Mouse (Mus musculus) stomach, embryonic 16.5 days (tissue): ENCODE results near the gene Irf2bp1. TPM values are rescaled to one million over a fixed set of nuclear protein-coding genes. Genes with fewer than 3 reads are reported as not detected.

Source experiments
- ATAC-seq: fragments of 200-750 bp; cut with Nextera tagmentation; 2 replicates; pipeline ENCODE4 v1.8.0; 2017; ENCODE audit warnings: moderate number of reproducible peaks, moderate TSS enrichment; ENCODE audit not compliant: insufficient read depth, low FRiP score
- H3K27ac ChIP-seq: fragments of 300-500 bp; sonication (generic); 2 replicates; pipeline ENCODE4 v1.5.1; 2014; ENCODE audit warnings: low read length
- H3K27me3 ChIP-seq: fragments of 300-500 bp; sonication (generic); 2 replicates; pipeline ENCODE4 v1.6.1; 2014; ENCODE audit warnings: low read length, control low read depth, mixed read lengths; ENCODE audit not compliant: control insufficient read depth, insufficient read depth
- H3K36me3 ChIP-seq: fragments of 300-500 bp; sonication (generic); 2 replicates; pipeline ENCODE4 v1.6.1; 2014; ENCODE audit warnings: low read length; ENCODE audit not compliant: control insufficient read depth, insufficient read depth
- H3K4me1 ChIP-seq: fragments of 300-500 bp; sonication (generic); 2 replicates; pipeline ENCODE4 v1.6.1; 2014; ENCODE audit warnings: low read length, control low read depth, mixed read lengths; ENCODE audit not compliant: control insufficient read depth, insufficient read depth
- H3K4me2 ChIP-seq: fragments of 300-500 bp; sonication (generic); 2 replicates; pipeline ENCODE4 v1.6.1; 2014; ENCODE audit warnings: low read depth, low read length, mixed read lengths
- H3K4me3 ChIP-seq: fragments of 300-500 bp; sonication (generic); replicated peaks from 2 replicates; pipeline ENCODE4 v1.5.1; 2014; ENCODE audit warnings: mild to moderate bottlenecking, low read length
- H3K9ac ChIP-seq: fragments of 300-500 bp; sonication (generic); 2 replicates; pipeline ENCODE4 v1.6.1; 2014; ENCODE audit warnings: low read length
- H3K9me3 ChIP-seq: fragments of 300-500 bp; sonication (generic); replicated peaks from 2 replicates; pipeline ENCODE4 v1.6.1; 2016; ENCODE audit warnings: low read length, control low read depth; ENCODE audit not compliant: control insufficient read depth
- WGBS: fragments of 180-500 bp; shearing (Covaris S2); extraction: QIAGEN DNeasy Blood & Tissue Kit; methylation state at CpG from one replicate; pipeline ENCODE4 v1.1.7; 2014; 5-methylcytosine and 5-hydroxymethylcytosine counted together
- polyA plus RNA-seq: library from polyadenylated mRNA; unstranded; fragments of >200 nt; fragmentation: Nextera tagmentation; extraction: Ambion mirVana; gene quantifications from 2 replicates; pipeline ENCODE4 v1.2.1, GENCODE M21; 2015

Irf2bp1 gene
- polyA plus RNA-seq, 1 experiment from 2014 or later: 14.3 TPM

DNA sequence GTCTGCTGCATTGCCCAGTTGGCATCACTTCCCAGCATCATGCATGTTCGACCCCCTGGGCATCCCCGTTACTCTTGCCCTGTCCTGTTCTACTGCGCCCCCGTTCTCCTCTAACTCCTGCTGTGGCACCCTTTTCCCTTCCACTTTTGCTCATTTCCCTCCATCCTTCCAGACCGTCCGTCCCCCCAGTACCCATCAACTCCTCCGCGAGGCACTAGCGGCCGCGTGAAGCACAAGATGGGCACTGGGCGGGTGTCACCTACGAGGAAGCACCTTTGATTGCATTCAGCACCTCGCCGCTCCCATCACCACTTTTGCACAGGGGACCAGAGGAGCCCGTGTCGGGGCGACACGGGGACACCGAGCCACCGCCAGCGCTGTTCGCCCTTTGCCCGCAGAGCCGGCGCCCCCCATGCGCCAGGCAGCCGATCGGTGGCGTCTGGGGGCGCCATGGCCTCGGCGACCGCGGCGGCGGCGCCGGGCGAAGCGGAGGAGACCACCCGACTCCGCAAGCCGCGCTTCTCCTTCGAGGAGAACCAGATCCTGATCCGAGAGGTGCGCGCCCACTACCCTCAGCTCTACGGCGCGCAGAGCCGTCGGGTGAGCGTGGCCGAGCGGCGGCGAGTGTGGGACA is 12.1 kb upstream of the Irf2bp1 start:
- peak overlapping the region; percentile 60 for H3K4me3 ChIP-seq
- no peaks in the 10 kb centered on the region for H3K9me3 ChIP-seq
- peaks cover 19% of the 10 kb centered on the region; the same call in 1 of the 2 replicates for H3K27me3 ChIP-seq
- H3K9ac ChIP-seq: peak overlapping the region; percentile 73
- ATAC-seq: no peak
- H3K27ac ChIP-seq: no peak overlapping the region
- peak overlapping the region; percentile 87 for H3K4me2 ChIP-seq
- H3K4me1 ChIP-seq: peaks cover 18% of the 10 kb centered on the region; the same call in 1 of the 2 replicates
- WGBS: 1% methylated on average over 59 of the region's 59 CpGs
- no peaks in the 10 kb centered on the region for H3K36me3 ChIP-seq

DNA sequence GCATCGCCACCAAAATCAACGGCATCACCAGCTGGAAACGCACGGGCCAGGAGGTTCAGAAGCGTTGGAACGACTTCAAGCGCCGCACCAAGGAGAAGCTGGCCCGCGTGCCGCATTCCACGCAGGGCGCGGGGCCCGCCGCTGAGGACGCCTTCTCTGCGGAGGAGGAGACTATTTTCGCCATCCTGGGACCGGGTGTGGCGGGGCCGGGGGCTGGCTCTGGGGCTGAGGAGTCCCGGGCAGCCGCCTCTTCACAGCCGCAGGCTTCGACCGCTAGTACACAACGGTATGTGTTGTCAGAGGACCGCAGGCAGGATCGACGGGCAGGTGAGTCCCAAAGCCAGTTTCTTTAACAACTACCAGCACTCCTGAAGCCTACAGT is 11.6 kb upstream of the Irf2bp1 start:
- Histone ChIP-seq H3K4me2 (peak overlapping the region; percentile 87), H3K9me3 (no peaks in the 10 kb centered on the region), H3K4me1 (peaks cover 18% of the 10 kb centered on the region; the same call in 1 of the 2 replicates), H3K4me3 (peak overlapping the region; percentile 60), H3K27ac (no peak overlapping the region), H3K36me3 (no peaks in the 10 kb centered on the region), H3K27me3 (peaks cover 19% of the 10 kb centered on the region; the same call in 1 of the 2 replicates), H3K9ac (peak overlapping the region; percentile 73)
- 3% methylated on average over 31 of the region's 31 CpGs for whole genome bisulfite sequencing
- ATAC-seq: no peak

GRCm38 (mm10) chr7:18993036-18993435 is 10.8 kb upstream of the Irf2bp1 start:
- Histone ChIP-seq H3K4me1 (peaks cover 18% of the 10 kb centered on the region; the same call in 1 of the 2 replicates), H3K4me3 (no peak overlapping the region), H3K27me3 (peaks cover 19% of the 10 kb centered on the region; the same call in 1 of the 2 replicates), H3K9me3 (no peaks in the 10 kb centered on the region), H3K9ac (no peak overlapping the region), H3K36me3 (no peaks in the 10 kb centered on the region), H3K4me2 (no peak overlapping the region), H3K27ac (no peak overlapping the region)
- no peak for ATAC-seq
- WGBS: 90% methylated on average over 5 of the region's 5 CpGs

- peaks cover 24% of the 10 kb centered on the region for H3K4me1 ChIP-seq
- no peak overlapping the region for H3K9ac ChIP-seq
- no peaks in the 10 kb centered on the region for H3K27me3 ChIP-seq
- H3K36me3 ChIP-seq: no peaks in the 10 kb centered on the region
- no peaks in the 10 kb centered on the region for H3K9me3 ChIP-seq
- no peak for ATAC-seq
- no peak overlapping the region for H3K4me2 ChIP-seq
- no peak overlapping the region for H3K4me3 ChIP-seq
- no peak overlapping the region for H3K27ac ChIP-seq
- 44% methylated on average over 9 of the region's 9 CpGs for WGBS
Measured at GRCm38 (mm10) chr7:18998835-18999234, 5.0 kb upstream of the Irf2bp1 start.

DNA sequence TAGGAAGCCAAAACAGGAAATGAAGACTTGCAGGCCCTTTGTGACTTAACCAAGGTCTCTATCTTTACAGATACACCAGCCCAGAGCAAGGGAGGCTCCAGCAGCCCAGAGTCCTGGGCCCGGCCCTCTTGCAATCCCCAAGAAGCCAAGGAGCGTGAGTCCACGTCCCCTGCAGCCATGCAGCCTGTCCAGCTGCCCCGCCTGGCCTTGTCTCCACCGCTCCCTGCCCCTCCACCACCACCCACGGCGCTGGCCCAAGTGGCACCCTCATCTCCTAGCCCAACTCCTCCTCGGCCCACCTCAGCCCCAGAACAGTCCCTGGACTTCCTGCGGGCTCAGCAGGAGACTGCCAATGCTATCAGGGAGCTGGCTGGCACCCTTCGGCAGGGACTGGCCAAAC is 3.4 kb upstream of the Irf2bp1 start:
- Histone ChIP-seq H3K27ac (peak overlapping the region; percentile 81; the same call in 1 of the 2 replicates), H3K9ac (peak overlapping the region; percentile 65), H3K9me3 (no peaks in the 10 kb centered on the region), H3K36me3 (peaks cover 5% of the 10 kb centered on the region; the same call in 1 of the 2 replicates), H3K4me1 (peaks cover 29% of the 10 kb centered on the region), H3K4me3 (peak overlapping the region; percentile 40), H3K4me2 (peak overlapping the region; percentile 53), H3K27me3 (no peaks in the 10 kb centered on the region)
- ATAC-seq: no peak
- WGBS: 46% methylated on average over 10 of the region's 10 CpGs

GRCm38 (mm10) chr7:19001066-19001806 is 2.6 kb upstream of the Irf2bp1 start:
- Histone ChIP-seq H3K9ac (peak overlapping the region; percentile 65), H3K4me1 (peaks cover 37% of the 10 kb centered on the region), H3K36me3 (peaks cover 6% of the 10 kb centered on the region; the same call in 1 of the 2 replicates), H3K27ac (peak overlapping the region; percentile 81), H3K27me3 (no peaks in the 10 kb centered on the region), H3K4me3 (peak overlapping the region; percentile 40), H3K4me2 (peak overlapping the region; percentile 53), H3K9me3 (no peaks in the 10 kb centered on the region)
- no peak; the same call in 1 of the 2 replicates for ATAC-seq
- WGBS: 31% methylated on average over 18 of the region's 18 CpGs

GRCm38 (mm10) chr7:19001807-19002085 is 2.1 kb upstream of the Irf2bp1 start:
- Histone ChIP-seq H3K36me3 (peaks cover 6% of the 10 kb centered on the region; the same call in 1 of the 2 replicates), H3K9me3 (no peaks in the 10 kb centered on the region), H3K4me1 (peaks cover 41% of the 10 kb centered on the region), H3K27me3 (no peaks in the 10 kb centered on the region), H3K4me2 (peak overlapping the region; percentile 53; the same call in 1 of the 2 replicates), H3K27ac (peak overlapping the region; percentile 81), H3K4me3 (no peak overlapping the region), H3K9ac (peak overlapping the region; percentile 65; the same call in 1 of the 2 replicates)
- ATAC-seq: no peak
- 57% methylated on average over 3 of the region's 3 CpGs for WGBS

DNA sequence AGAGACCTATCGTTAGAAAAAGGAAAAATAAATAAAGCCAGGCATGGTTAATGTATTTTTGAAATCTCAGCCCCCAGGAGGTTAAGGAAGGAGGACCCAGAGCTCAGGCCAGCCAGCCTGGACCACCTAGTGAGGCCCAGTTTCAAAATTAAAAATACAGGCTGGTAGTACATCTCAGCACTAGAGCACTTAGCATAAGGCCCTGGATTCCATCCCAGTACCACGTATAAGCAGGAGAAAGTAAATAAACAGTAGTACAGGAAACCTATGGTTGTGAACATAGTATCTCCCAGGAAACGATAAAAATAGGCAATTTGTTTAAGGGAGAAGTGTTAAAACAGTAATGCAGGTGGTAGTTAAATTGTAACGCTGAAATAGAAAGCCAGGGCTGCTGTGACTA is 1.7 kb upstream of the Irf2bp1 start:
- Histone ChIP-seq H3K4me2 (peak overlapping the region; percentile 64), H3K27me3 (no peaks in the 10 kb centered on the region), H3K4me1 (peaks cover 44% of the 10 kb centered on the region), H3K4me3 (peak overlapping the region; percentile 46), H3K27ac (peak overlapping the region; percentile 81), H3K36me3 (peaks cover 6% of the 10 kb centered on the region; the same call in 1 of the 2 replicates), H3K9ac (peak overlapping the region; percentile 72), H3K9me3 (no peaks in the 10 kb centered on the region)
- no peak for ATAC-seq
- 13% methylated on average over 4 of the region's 4 CpGs for WGBS

GRCm38 (mm10) chr7:19002848-19003498 is 871 bp upstream of the Irf2bp1 start:
- H3K9ac ChIP-seq: peak overlapping the region; percentile 72
- 2% methylated on average over 17 of the region's 17 CpGs for WGBS
- peak overlapping the region; percentile 46 for H3K4me3 ChIP-seq
- peak overlapping the region; percentile 81 for H3K27ac ChIP-seq
- peaks cover 6% of the 10 kb centered on the region; the same call in 1 of the 2 replicates for H3K36me3 ChIP-seq
- H3K4me1 ChIP-seq: peaks cover 46% of the 10 kb centered on the region
- no peaks in the 10 kb centered on the region for H3K27me3 ChIP-seq
- no peaks in the 10 kb centered on the region for H3K9me3 ChIP-seq
- peak; percentile 45; the same call in 1 of the 2 replicates for ATAC-seq
- H3K4me2 ChIP-seq: peak overlapping the region; percentile 64
